Mouse (Mus musculus): ENCODE data around the gene Tmem179b.
A peak's percentile ranks its signal among the peaks of the same experiment; 100 is the strongest.

Tmem179b gene

DNA sequence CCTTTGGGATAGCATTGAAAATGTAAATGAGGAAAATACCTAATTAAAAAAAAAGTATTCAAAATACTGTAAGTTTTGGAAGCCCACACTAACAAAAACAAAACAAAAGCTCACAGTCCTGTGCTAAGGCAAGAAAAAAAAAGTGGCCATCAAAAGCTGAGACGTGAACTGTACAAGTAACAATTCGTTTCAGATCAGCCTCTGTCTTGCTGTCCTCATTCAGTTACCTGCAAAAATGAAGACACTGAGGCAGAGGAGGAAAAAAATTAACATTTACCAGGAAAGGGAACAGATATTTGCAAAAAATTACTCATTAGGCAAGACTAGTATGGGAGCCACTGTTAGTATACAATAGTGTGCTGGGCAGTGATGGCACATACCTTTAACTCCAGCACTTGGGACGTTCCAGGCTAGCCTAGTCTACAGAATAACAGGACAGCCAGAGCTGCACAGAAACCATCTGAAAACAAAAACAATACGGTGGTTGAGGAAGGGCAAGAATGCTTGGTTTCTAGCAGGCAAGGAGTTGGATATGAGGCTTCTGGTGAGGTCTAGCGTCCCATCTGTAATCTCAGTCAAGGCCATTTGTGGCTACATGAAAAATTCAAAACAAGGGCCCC, 46.7 kb downstream of the Tmem179b start:
- DNase-seq, result no peak

DNA sequence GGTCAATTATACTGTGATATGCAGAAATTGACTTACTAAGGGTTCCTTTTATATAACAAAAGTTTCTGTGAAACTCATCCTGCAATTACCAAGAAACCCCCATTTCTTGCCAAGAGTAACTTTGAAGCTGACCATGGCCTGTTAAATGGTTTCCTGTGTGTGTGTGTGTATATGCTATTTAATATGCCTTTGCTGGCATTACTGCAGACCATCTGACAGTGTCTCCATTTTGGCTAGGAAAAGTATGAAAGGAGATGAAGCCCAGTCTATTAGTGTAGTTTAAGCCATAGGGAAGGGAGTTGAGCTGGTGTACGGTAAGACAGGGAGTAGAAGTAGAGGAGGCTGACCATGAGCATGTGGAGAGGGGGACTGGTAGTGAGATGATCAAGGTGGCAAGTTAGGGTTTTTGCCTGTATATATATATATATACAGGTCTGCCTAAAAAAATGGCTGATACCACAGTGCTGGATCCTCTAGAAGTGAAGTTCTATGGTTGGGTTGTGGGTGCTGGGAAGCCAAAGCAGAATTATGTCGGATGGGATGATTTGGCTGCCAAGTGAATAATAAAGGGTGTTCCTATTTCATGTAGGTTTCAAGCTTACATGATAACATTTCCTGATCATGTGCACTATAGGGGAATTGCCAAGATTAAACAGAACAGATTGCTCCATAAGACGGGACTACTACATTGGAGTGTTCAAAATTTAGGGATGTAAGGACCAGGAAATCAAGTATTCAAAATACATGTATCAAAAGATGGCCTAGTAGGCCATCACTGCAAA, 47.5 kb downstream of the Tmem179b start:
- no peak for DNase-seq

DNA sequence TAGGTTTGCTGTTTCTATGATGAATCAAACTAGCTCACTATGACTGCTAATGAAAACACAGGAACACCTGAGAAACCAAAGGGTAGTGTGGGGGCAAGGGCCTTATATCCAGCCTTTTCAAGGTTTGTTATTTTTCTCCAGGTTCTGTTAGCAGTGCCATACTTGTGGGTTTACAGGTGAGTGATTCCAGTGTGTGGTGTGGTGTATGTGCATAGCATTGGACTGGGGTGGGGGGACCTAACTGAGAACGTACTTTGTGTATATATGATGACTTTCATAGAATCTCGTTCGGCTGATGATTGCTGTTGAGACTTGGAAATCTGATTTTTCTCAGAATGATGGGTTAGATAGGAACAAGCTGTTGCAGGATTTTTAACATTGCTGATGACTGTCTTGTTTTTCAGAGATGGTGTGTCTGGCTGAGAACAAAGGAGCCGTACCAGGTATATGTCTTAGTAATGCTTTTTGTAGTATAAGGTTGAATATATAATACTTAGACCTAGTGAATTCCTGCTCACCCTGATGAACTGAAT, 49.1 kb downstream of the Tmem179b start:
- DNase-seq, result no peak

DNA sequence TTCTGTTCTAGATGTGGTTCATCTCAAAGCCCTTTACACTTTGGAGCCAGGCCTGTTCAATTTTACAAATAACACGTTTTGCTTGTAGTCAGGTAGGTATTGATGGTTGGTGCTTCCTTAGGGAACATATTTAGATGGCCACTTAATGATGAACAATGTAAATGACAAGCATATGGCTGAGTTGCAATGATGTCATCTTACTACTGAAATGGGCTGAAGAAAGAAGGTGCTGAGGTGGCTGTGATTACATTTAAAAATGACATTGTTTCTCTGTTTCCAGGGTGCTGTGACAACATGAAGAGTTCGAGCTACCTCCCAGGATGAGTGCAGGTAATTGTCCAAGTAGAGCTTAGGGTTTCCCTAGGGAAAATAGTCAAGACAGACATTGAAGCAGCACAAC, 49.9 kb downstream of the Tmem179b start:
- DNase-seq, result no peak

DNA sequence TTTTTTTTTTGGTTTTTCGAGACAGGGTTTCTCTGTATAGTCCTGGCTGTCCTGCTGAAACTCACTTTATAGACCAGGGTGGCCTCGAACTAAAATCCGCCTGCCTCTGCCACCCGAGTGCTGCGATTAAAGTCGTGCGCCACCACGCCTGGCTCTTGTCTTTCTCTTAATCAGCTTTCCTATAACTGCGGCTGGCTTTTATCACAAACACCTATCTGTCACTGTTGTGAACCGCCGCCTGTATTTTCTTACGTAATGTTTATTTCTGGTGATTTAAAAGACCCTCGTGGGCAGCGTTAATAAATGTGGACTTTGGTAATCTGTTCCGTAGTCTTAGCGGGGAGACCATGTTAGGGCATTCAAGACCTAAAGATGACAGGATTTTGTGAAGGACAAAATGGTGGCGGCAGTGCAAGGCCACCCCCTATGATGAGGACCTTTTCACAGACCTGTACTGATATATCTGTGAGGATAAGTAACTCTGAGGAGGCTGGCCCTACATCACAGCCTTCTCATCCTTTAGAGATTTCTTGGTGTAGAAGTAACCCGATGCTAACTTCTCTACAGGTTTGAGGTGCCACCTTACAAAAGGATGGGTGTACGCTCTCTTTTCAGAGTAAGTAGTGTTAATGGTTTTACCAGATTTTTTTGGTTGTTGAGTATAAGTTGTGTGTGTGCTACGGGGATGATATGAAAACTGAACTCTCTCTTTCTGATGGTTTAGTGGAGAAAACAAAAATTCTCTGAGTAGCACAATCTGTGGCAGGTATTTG, 50.5 kb downstream of the Tmem179b start:
- DNase-seq, result no peak

DNA sequence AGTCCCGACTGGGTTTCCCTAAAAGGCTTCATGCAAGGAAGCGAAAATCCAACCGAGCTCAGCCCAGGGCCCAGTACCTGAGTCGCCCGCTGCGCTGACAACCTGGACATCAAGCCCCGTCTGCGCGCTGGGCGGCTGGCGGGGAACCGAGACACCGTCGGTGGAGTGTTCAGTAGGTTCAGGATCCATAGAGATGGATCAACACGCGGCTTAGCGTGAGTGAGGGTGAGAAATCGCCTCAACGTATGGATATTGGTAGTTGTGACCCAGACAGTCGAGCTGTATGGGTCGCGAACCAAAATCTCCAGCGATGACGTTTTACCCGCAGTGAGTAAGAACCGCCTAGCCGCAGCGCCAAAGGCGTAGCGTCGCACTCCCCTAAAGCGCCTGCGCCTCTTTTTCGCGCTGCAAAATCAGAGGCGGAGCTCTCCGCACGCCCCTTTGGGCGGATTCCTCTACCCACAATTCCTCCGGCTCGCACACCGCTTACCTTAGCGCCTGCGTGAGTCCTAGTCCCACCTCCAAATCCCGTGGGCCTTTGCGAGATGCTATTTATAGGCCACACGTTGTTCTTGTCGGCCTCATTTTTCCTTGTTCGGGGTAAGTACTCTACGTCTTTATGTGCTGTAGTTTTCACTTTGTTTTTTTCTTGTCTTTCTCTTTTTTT, 51.2 kb downstream of the Tmem179b start, which contains the start of gene Slc3a2:
TSS of gene Slc3a2 (minus strand) at position 463 of the 667 bp plus-strand sequence.
- peak; percentile 96 for DNase-seq

DNA sequence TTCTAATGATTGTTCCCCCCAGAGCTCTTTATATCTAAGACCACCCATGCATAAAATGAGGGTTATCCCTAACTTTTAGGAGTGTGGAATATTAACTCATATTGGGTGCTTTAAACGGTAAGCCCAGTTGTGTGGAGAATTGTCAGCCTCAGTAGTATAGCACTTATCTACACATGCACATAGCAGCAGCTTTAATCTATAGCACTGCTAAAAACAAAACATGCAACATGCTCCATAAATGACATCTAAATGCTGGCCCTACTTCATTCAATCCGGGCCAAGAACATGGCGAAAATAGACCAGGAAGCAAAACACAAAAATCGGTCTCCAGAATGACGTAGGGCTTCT, 51.7 kb downstream of the Tmem179b start:
- no peak for DNase-seq
